Mouse (Mus musculus) duodenum, adult 2 months (tissue): ENCODE data around the gene Ino80d. TPM values are rescaled to one million over a fixed set of nuclear protein-coding genes. Genes with fewer than 3 reads are reported as not detected.

Experiments
- polyA plus RNA-seq: library from polyadenylated mRNA; depleted of rRNA; stranded (reverse); fragments of >200 nt; gene quantifications from 2 replicates; pipeline ENCODE4 v1.2.3, GENCODE M21; 2012; ENCODE audit warnings: low replicate concordance; rRNA removed

Gene Ino80d
- 4.0 and 6.5 TPM in 2 replicates for polyA plus RNA-seq

DNA sequence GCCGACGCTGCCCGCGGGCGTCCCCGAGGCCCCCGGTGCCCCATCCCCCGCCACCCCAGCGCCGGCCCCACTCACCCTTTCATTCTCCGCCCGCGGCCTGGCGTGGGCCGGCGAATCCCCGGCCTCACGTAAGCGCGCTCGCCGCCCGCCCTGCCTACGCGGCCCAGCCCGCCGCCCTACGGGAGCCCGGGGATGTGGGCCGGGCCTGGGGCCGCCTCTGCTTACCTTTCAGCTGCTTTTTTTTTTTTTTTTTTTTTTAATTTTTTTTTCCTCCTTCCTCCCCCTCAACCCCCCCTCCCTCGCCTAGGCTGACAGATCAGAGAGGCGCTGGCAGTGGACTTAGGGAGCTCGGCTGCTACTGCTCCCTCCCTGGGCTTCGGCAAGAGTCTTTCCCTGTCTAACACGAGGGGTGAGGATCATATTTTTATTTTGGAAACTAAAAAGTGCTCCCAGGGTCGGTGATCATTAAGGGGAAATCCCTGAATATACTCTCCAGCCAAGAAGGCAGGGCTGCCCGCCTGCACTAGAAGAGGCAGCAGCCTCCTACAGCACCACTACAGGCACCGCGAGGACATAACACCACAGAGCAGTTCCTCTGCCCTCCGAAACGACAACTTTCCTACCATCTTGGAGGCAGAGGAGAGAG lies at the start of gene Ino80d:
Gene Ino80d, minus strand, starts transcription at position 532 of the 646 bp plus-strand sequence.

Other genes starting within 250 kb of the Ino80d start
- 349 and 371 TPM in 2 replicates for gene Eef1b2, start 62.2 kb upstream of the Ino80d start, polyA plus RNA-seq
- 15.2 and 23.7 TPM in 2 replicates for gene Ndufs1, start 62.2 kb upstream of the Ino80d start, polyA plus RNA-seq
- not detected in 2 replicates for gene Gpr1, start 99.9 kb upstream of the Ino80d start, polyA plus RNA-seq
- not detected in 2 replicates for gene Zdbf2, start 158.6 kb upstream of the Ino80d start, polyA plus RNA-seq